Mouse (Mus musculus): Measurements from ENCODE around the gene Disp1. TPM values are rescaled to one million over a fixed set of nuclear protein-coding genes. Genes with fewer than 3 reads are reported as not detected.

Disp1 gene
- total RNA-seq, 2 experiments from 2014 or later: 5.6 to 6.8 TPM

DNA sequence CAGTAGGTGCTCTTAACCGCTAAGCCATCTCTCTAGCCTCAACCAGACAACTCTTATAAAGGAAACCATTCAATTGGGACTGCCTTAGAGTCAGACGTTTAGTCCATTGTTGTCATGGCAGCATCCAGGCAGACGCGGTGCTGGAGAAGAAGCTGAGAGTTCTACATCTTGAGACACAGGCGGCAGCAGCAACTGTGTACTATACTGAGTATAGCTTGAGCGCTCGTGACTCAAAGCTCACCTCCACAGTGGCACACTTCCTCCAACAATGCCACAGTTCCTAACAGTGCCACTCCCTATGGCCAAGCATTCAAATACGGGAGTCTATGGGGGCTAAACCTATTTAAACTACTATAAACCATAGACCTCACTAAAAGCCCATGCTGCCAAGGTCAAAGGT is 11.2 kb downstream of the Disp1 start:
- DNase-seq (ENCODE audit: low spot score in 2 of 2): no peak
- intact Hi-C loops (cut with DNase I): no loop called here

DNA sequence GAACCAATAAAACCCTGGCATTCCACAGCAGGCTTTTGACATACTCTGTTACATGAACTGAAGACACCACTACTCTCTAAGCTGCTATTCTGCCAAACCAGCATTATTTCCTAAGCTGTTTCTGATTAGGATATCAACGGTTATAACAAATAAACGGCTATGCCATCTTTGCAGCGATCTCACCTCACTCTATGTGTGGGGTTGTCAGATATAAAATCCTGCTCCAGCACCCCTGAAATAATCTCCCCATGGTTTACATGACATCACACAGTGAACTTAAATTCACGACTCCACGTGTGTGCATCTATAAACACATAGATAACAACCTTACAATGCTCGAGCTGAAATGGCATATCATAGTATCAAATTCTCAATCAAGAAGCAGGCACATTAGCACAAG is 13.7 kb downstream of the Disp1 start:
- intact Hi-C loops (cut with DNase I): no loop called here
- DNase-seq (ENCODE audit: low spot score in 2 of 2): no peak

DNA sequence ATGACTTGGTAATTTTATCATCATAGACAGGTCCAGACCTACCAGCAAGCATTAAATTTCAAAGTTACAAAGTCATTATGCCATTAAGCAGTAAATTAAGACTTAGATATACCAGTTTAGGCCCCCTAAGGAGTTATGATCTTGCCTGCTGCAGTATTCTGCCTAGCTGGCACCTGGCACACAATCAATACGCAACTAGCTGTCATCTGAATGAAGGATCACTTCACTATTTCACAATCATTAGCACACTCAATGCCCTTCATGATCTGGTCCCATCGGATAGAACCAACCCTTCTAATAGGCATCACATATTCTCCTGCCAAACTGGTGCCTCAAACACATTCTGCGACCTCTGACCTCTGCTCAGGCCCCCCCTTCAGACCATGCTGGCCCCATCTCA is 14.2 kb downstream of the Disp1 start:
- no peak for DNase-seq (ENCODE audit: low spot score in 2 of 2)
- intact Hi-C loops (cut with DNase I): no loop called here

GRCm38 (mm10) chr1:183200926-183201325 is 20.4 kb downstream of the Disp1 start:
- no peak for DNase-seq (ENCODE audit: low spot score in 2 of 2)
- intact Hi-C loops (cut with DNase I): no loop called here

DNA sequence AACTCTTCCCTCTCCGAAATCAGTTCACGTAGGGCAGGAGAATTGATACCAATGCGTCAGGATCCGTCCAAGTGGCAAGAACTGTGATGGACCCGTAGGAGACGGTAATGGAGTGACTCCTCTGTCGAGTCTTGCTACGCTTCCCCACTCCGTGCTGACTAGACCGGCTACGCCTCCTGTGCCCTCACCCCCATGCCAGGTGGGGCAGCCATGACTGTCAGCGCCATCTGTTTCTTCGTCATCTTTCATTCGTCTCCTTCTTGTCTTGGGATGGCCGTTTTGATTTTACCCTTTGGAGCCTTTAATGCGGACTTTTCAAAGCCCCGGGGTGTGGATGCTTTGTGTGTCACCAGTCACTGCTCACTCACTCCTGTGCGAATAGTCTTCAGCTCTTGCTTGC is 26.6 kb downstream of the Disp1 start:
- DNase-seq (ENCODE audit: low spot score in 2 of 2): no peak
- intact Hi-C loops (cut with DNase I): no loop called here

GRCm38 (mm10) chr1:183194151-183194550 is 27.2 kb downstream of the Disp1 start:
- intact Hi-C loops (cut with DNase I): no loop called here
- DNase-seq (ENCODE audit: low spot score in 2 of 2): no peak

DNA sequence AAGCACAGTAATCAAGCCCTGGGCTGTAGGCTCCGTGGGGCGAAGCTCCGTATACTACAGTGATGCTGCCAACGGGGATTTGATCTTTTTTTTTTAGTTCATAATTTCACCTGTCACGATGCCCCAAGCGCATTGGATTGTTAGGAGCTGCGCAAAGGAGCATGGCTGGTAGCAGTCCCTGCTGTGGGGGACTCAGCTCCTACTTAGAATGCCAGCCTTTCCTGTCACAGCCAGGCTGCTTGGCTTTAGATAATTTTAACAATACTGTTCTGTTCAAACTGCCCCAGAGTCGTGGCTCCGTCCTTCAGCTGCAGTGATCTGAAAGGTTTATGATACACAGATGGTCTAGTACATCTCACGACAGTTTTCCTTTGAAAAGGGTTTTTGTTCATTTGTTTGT is 29.9 kb downstream of the Disp1 start:
- intact Hi-C loops (cut with DNase I): no loop called here
- no peak for DNase-seq (ENCODE audit: low spot score in 2 of 2)

DNA sequence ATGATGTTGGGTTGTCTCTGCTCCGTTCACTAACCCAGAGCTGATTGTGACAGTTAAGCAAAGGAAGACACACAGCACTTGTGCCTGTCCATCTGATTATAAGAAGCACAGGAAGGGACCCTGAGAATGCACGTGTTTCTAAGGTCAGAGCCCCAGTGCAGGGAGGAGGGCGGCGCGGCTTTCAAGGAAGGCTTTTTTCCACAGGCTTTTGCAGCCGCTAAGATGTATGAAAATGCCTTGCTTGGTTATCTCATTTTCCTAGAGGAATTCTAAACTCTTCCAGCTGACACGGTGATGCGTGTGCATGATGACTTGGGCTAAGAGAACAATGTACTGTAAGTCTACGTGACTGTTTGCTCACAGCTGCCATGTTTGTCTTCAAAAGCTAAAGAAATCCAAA is 30.9 kb downstream of the Disp1 start:
- DNase-seq (ENCODE audit: low spot score in 2 of 2): no peak
- intact Hi-C loops (cut with DNase I): no loop called here

GRCm38 (mm10) chr1:183189014-183189662 is 32.2 kb downstream of the Disp1 start:
- intact Hi-C loops (cut with DNase I): no loop called here
- DNase-seq (ENCODE audit: low spot score in 2 of 2): no peak

GRCm38 (mm10) chr1:183188115-183189013 is 33.0 kb downstream of the Disp1 start:
- no peak for DNase-seq (ENCODE audit: low spot score in 2 of 2)
- intact Hi-C loops (cut with DNase I): no loop called here

- intact Hi-C loops (cut with DNase I): no loop called here
- no peak for DNase-seq (ENCODE audit: low spot score in 2 of 2)
Observed at GRCm38 (mm10) chr1:183185560-183185959, 35.8 kb downstream of the Disp1 start.

GRCm38 (mm10) chr1:183184681-183185080 is 36.6 kb downstream of the Disp1 start:
- intact Hi-C loops (cut with DNase I): no loop called here
- no peak for DNase-seq (ENCODE audit: low spot score in 2 of 2)

- peak; percentile 18 for DNase-seq (ENCODE audit: low spot score in 2 of 2)
Observed at GRCm38 (mm10) chr1:183183565-183183964, 37.8 kb downstream of the Disp1 start.

DNA sequence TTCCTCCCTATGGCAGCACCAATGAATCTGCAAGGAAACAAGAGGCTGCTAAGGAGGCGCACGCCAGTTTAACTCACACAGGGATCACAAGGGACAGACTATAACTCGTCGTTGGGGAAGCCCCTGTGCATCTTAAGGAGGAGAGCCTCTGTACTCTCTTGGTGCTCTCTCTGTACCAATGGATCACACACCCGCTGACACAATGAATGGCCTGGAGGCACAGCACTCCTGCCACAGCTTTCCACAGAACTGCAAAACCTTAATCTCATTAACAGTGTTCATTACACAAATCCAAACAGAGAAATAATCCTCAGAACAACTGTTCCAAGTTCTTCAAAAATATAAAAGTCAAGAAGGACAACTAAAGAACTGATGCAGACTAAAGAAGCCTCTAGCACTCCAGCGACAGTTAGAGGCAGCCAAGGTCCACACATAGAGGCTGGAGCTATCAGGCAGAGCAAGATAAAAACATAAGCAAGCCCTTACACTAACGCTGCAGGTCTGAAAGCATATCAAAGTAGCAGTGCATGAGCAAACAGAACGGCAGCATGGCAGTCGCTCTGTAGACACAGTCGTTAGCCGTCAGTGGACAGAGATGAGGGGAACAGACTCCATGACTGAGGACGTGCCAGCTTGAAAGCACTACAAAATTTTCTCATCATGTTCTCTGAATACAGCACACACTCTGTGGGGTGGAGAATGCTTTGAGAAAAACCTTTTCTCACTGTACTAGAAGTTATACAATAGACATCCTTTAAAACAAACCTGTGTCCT is 38.5 kb downstream of the Disp1 start:
- no peak for DNase-seq (ENCODE audit: low spot score in 2 of 2)
- intact Hi-C loops (cut with DNase I): no loop called here

More at GRCm38 (mm10) chr1:183183565-183183964, 37.8 kb downstream of the Disp1 start:
- intact Hi-C loops (cut with DNase I): no loop called here

DNA sequence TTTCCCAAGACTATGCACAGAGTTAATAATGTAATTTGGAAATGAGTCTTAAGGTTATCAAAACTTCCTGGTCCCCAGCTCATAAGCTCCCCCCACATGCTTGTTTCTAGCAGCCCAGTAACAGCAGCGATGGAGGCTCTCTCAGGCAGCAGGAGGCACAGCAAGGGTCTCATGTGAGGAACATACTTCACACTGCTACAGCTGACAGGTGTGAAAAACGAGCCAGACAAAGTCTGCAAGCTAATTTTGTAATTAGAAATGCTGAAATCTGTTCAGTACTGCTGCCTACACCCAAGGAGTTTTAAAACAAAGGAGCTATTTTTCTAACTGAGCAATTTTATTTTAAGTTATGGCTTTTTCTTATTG is 40.3 kb downstream of the Disp1 start:
- peak in 1 of 2 experiments; percentile 20 for DNase-seq (ENCODE audit: low spot score in 2 of 2)
- intact Hi-C loops (cut with DNase I): no loop called here

GRCm38 (mm10) chr1:183180301-183181029 is 40.9 kb downstream of the Disp1 start:
- no peak for DNase-seq (ENCODE audit: low spot score in 2 of 2)
- intact Hi-C loops (cut with DNase I): no loop called here

- DNase-seq (ENCODE audit: low spot score in 2 of 2): no peak
Observed at GRCm38 (mm10) chr1:183179316-183179715, 42.0 kb downstream of the Disp1 start.

GRCm38 (mm10) chr1:183175236-183175635 is 46.1 kb downstream of the Disp1 start:
- intact Hi-C loops (cut with DNase I): no loop called here
- DNase-seq (ENCODE audit: low spot score in 2 of 2): no peak

More at GRCm38 (mm10) chr1:183179316-183179715, 42.0 kb downstream of the Disp1 start:
- intact Hi-C loops (cut with DNase I): no loop called here

DNA sequence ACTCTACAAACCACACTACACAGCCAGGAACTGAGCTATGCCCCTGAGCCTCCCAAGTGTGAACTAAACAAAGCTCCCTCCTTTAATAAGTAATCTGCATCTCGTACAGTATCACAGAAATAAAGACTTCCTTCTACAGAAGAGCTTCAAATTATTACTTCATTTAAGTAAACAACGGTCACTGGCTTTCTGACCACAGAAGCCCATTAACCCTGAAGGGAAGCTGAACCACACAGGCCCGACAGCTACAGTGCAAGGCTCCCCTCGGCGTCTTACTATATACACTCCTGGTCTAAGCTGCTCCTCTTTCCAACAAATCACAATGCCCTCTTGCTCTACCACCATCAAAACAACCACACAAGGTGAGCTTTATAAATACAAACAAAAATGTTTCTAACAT is 50.2 kb downstream of the Disp1 start:
- no peak for DNase-seq (ENCODE audit: low spot score in 2 of 2)
- intact Hi-C loops (cut with DNase I): no loop called here

GRCm38 (mm10) chr1:183168465-183168864 is 52.9 kb downstream of the Disp1 start:
- intact Hi-C loops (cut with DNase I): no loop called here

More at GRCm38 (mm10) chr1:183168465-183168864, 52.9 kb downstream of the Disp1 start:
- no peak for DNase-seq (ENCODE audit: low spot score in 2 of 2)

Measured in left cerebral cortex, postnatal 36 days (tissue).